Mouse (Mus musculus) kidney, postnatal 0 days (tissue): ENCODE data around the gene Obscn. TPM values are rescaled to one million over a fixed set of nuclear protein-coding genes. Genes with fewer than 3 reads are reported as not detected.

ENCODE experiments used
- ATAC-seq: fragments of 200-750 bp; cut with Nextera tagmentation; replicated peaks from 2 replicates; pipeline ENCODE4 v1.8.0; 2017; ENCODE audit warnings: low read depth, moderate number of reproducible peaks, moderate TSS enrichment, moderate library complexity; ENCODE audit not compliant: low FRiP score
- DNase-seq: peaks from one replicate; pipeline ENCODE4 v3.0.0-alpha.2; 2016; ENCODE audit warnings: low spot score
- H3K27ac ChIP-seq: fragments of 300-500 bp; sonication (generic); 2 replicates; pipeline ENCODE4 v1.5.1; 2014; ENCODE audit warnings: mild to moderate bottlenecking
- H3K27me3 ChIP-seq: fragments of 300-500 bp; sonication (generic); 2 replicates; pipeline ENCODE4 v1.6.1; 2014; ENCODE audit warnings: low read length, mixed read lengths; ENCODE audit not compliant: insufficient read depth
- H3K36me3 ChIP-seq: fragments of 300-500 bp; sonication (generic); 2 replicates; pipeline ENCODE4 v1.6.1; 2014; ENCODE audit warnings: low read length, mixed read lengths; ENCODE audit not compliant: insufficient read depth
- H3K4me1 ChIP-seq: fragments of 300-500 bp; sonication (generic); replicated peaks from 2 replicates; pipeline ENCODE4 v1.6.1; 2014; ENCODE audit warnings: antibody characterized with exemption, low read length, mixed read lengths; ENCODE audit not compliant: insufficient read depth
- H3K4me2 ChIP-seq: fragments of 300-500 bp; sonication (generic); 2 replicates; pipeline ENCODE4 v1.6.1; 2014; ENCODE audit warnings: mild to moderate bottlenecking, low read length, moderate library complexity, mixed read lengths
- H3K4me3 ChIP-seq: fragments of 300-500 bp; sonication (generic); replicated peaks from 2 replicates; pipeline ENCODE4 v1.5.1; 2014; ENCODE audit warnings: low read depth, low read length
- H3K9ac ChIP-seq: fragments of 300-500 bp; sonication (generic); 2 replicates; pipeline ENCODE4 v1.6.1; 2014; ENCODE audit warnings: low read depth, low read length
- H3K9me3 ChIP-seq: fragments of 300-500 bp; sonication (generic); replicated peaks from 2 replicates; pipeline ENCODE4 v1.6.1; 2016; ENCODE audit warnings: low read length, inconsistent platforms, mixed read lengths
- CTCF ChIP-seq: IDR thresholded peaks from 2 replicates; pipeline ENCODE4 v1.5.1; 2016; ENCODE audit warnings: antibody characterized with exemption, low read depth, mild to moderate bottlenecking, moderate library complexity
- WGBS: fragments of 180-500 bp; shearing (Covaris S2); extraction: QIAGEN DNeasy Blood & Tissue Kit; methylation state at CpG from one replicate; pipeline ENCODE4 v1.1.7; 2014; 5-methylcytosine and 5-hydroxymethylcytosine counted together
- polyA plus RNA-seq: library from polyadenylated mRNA; unstranded; fragments of >200 nt; fragmentation: Nextera tagmentation; extraction: Ambion mirVana; gene quantifications from 2 replicates; pipeline ENCODE4 v1.2.1, GENCODE M21; 2015

Obscn gene
- polyA plus RNA-seq, 1 experiment from 2014 or later: 0.20 TPM

- Histone ChIP-seq H3K9ac (peak overlapping the region; percentile 90), H3K36me3 (peaks cover 15% of the 10 kb centered on the region; the same call in 1 of the 2 replicates), H3K27ac (no peak overlapping the region), H3K4me1 (peaks cover 24% of the 10 kb centered on the region; the same call in 1 of the 2 replicates), H3K27me3 (no peaks in the 10 kb centered on the region), H3K4me2 (peak overlapping the region; percentile 95), H3K4me3 (peak overlapping the region; percentile 67), H3K9me3 (no peaks in the 10 kb centered on the region)
- no peak for DNase-seq
- 55% methylated on average over 3 of the region's 3 CpGs for WGBS
- no peak for ATAC-seq
- TF ChIP-seq CTCF: no peak
Observed at GRCm38 (mm10) chr11:58979183-58979582, 157.0 kb downstream of the Obscn start.

- Histone ChIP-seq H3K27ac (peak overlapping the region; percentile 91; the same call in 1 of the 2 replicates), H3K36me3 (peaks cover 12% of the 10 kb centered on the region; the same call in 1 of the 2 replicates), H3K9ac (peak overlapping the region; percentile 90), H3K27me3 (no peaks in the 10 kb centered on the region), H3K4me3 (peak overlapping the region; percentile 67), H3K9me3 (no peaks in the 10 kb centered on the region), H3K4me1 (peaks cover 24% of the 10 kb centered on the region; the same call in 1 of the 2 replicates), H3K4me2 (peak overlapping the region; percentile 95)
- DNase-seq (no peak), ATAC-seq (no peak)
- 2% methylated on average over 5 of the region's 5 CpGs for WGBS
- no peak for TF ChIP-seq CTCF
Observed at GRCm38 (mm10) chr11:58978706-58979030, 157.5 kb downstream of the Obscn start.

GRCm38 (mm10) chr11:58978027-58978705, 158.0 kb downstream of the Obscn start, which contains the start of gene Trim11:
Trim11 (plus strand) TSS chr11:58978093.
- DNase-seq: peak; percentile 90
- WGBS: under 1% methylated on average over 64 of the region's 64 CpGs
- H3K9me3 ChIP-seq: no peaks in the 10 kb centered on the region

GRCm38 (mm10) chr11:58977607-58978026, 158.6 kb downstream of the Obscn start:
- WGBS: under 1% methylated on average over 21 of the region's 21 CpGs
- peak overlapping the region; percentile 91 for H3K27ac ChIP-seq
- H3K4me1 ChIP-seq: peaks cover 24% of the 10 kb centered on the region; the same call in 1 of the 2 replicates
- no peak for DNase-seq
- H3K36me3 ChIP-seq: peaks cover 7% of the 10 kb centered on the region; the same call in 1 of the 2 replicates
- H3K9ac ChIP-seq: peak overlapping the region; percentile 90
- no peaks in the 10 kb centered on the region for H3K27me3 ChIP-seq
- TF ChIP-seq CTCF: no peak
- peak overlapping the region; percentile 95 for H3K4me2 ChIP-seq
- peak overlapping the region; percentile 67 for H3K4me3 ChIP-seq
- ATAC-seq: peak; percentile 5; the same call in 1 of the 2 replicates
- no peaks in the 10 kb centered on the region for H3K9me3 ChIP-seq

More at GRCm38 (mm10) chr11:58978027-58978705, 158.0 kb downstream of the Obscn start, which contains the start of gene Trim11:
- peaks cover 12% of the 10 kb centered on the region; the same call in 1 of the 2 replicates for H3K36me3 ChIP-seq
- peak within 1 kb of the TSS; percentile 95 for H3K4me2 ChIP-seq
- peak within 1 kb of the TSS; percentile 90 for H3K9ac ChIP-seq
- TF ChIP-seq CTCF: no peak
- H3K4me3 ChIP-seq: peak within 1 kb of the TSS; percentile 67
- ATAC-seq: peak; percentile 37
- no peaks in the 10 kb centered on the region for H3K27me3 ChIP-seq
- H3K27ac ChIP-seq: peak within 1 kb of the TSS; percentile 91
- H3K4me1 ChIP-seq: peaks cover 24% of the 10 kb centered on the region; the same call in 1 of the 2 replicates

- under 1% methylated on average over 29 of the region's 29 CpGs for WGBS
- DNase-seq: peak; percentile 42
Observed at GRCm38 (mm10) chr11:58977150-58977549, 159.1 kb downstream of the Obscn start.

GRCm38 (mm10) chr11:58974414-58974813, 161.8 kb downstream of the Obscn start:
- no peak for TF ChIP-seq CTCF
- H3K27me3 ChIP-seq: no peaks in the 10 kb centered on the region
- ATAC-seq (no peak), DNase-seq (no peak)
- H3K9me3 ChIP-seq: no peaks in the 10 kb centered on the region
- no peak overlapping the region for H3K4me3 ChIP-seq
- no peak overlapping the region for H3K4me2 ChIP-seq
- no peak overlapping the region for H3K9ac ChIP-seq
- H3K36me3 ChIP-seq: no peaks in the 10 kb centered on the region
- 95% methylated on average over 3 of the region's 3 CpGs for WGBS
- no peak overlapping the region for H3K27ac ChIP-seq
- peaks cover 20% of the 10 kb centered on the region for H3K4me1 ChIP-seq

More at GRCm38 (mm10) chr11:58977150-58977549, 159.1 kb downstream of the Obscn start:
- Histone ChIP-seq H3K4me3 (peak overlapping the region; percentile 67), H3K27me3 (no peaks in the 10 kb centered on the region), H3K36me3 (0 out of 2 replicates have a peak, but pooled peaks cover 2% of the 10 kb centered on the region), H3K9me3 (no peaks in the 10 kb centered on the region), H3K4me2 (peak overlapping the region; percentile 95), H3K4me1 (peaks cover 24% of the 10 kb centered on the region; the same call in 1 of the 2 replicates), H3K27ac (peak overlapping the region; percentile 91), H3K9ac (peak overlapping the region; percentile 90)
- ATAC-seq: 0 out of 2 replicates have a peak, but pooled peaks have one; percentile 18
- TF ChIP-seq CTCF: no peak
